Mouse (Mus musculus) neural tube, embryonic 11.5 days (tissue): ENCODE results near the gene Rnf145. TPM values are rescaled to one million over a fixed set of nuclear protein-coding genes. Genes with fewer than 3 reads are reported as not detected.

ENCODE experiments used
- ATAC-seq: fragments of 200-750 bp; cut with Nextera tagmentation; 2 replicates; pipeline ENCODE4 v1.8.0; 2017; ENCODE audit warnings: moderate number of reproducible peaks, mild to moderate bottlenecking, moderate TSS enrichment, moderate library complexity; ENCODE audit not compliant: insufficient read depth, low FRiP score, low TSS enrichment
- DNase-seq: peaks from one replicate; pipeline ENCODE4 v3.0.0-alpha.2; 2015; ENCODE audit warnings: low spot score
- H3K27ac ChIP-seq: fragments of 300-500 bp; sonication (generic); 2 replicates; pipeline ENCODE4 v1.5.1; 2014; ENCODE audit warnings: low read depth, mild to moderate bottlenecking, low read length
- H3K27me3 ChIP-seq: fragments of 300-500 bp; sonication (generic); 2 replicates; pipeline ENCODE4 v1.6.1; 2014; ENCODE audit warnings: mild to moderate bottlenecking, low read length, mixed read lengths; ENCODE audit not compliant: control insufficient read depth, insufficient read depth
- H3K36me3 ChIP-seq: fragments of 300-500 bp; sonication (generic); 2 replicates; pipeline ENCODE4 v1.6.1; 2014; ENCODE audit warnings: mild to moderate bottlenecking, low read length, moderate library complexity, mixed read lengths; ENCODE audit not compliant: control insufficient read depth, insufficient read depth
- H3K4me1 ChIP-seq: fragments of 300-500 bp; sonication (generic); 2 replicates; pipeline ENCODE4 v1.6.1; 2014; ENCODE audit warnings: low read length, mixed read lengths; ENCODE audit not compliant: control insufficient read depth, insufficient read depth
- H3K4me2 ChIP-seq: fragments of 300-500 bp; sonication (generic); 2 replicates; pipeline ENCODE4 v1.6.1; 2014; ENCODE audit warnings: low read depth, mild to moderate bottlenecking, moderate library complexity
- H3K4me3 ChIP-seq: fragments of 300-500 bp; sonication (generic); 2 replicates; pipeline ENCODE4 v1.5.1; 2014; ENCODE audit warnings: low read depth, low read length
- H3K9ac ChIP-seq: fragments of 300-500 bp; sonication (generic); 2 replicates; pipeline ENCODE4 v1.6.1; 2014; ENCODE audit warnings: mild to moderate bottlenecking, low read length
- H3K9me3 ChIP-seq: fragments of 300-500 bp; sonication (generic); 2 replicates; pipeline ENCODE4 v1.6.1; 2016; ENCODE audit warnings: low read length; ENCODE audit not compliant: control insufficient read depth
- WGBS: fragments of 180-500 bp; shearing (Covaris S2); extraction: QIAGEN DNeasy Blood & Tissue Kit; methylation state at CpG from one replicate; pipeline ENCODE4 v1.1.7; 2014; 5-methylcytosine and 5-hydroxymethylcytosine counted together
- polyA plus RNA-seq: library from polyadenylated mRNA; unstranded; fragments of >200 nt; fragmentation: Nextera tagmentation; extraction: Ambion mirVana; gene quantifications from 2 replicates; pipeline ENCODE4 v1.2.1, GENCODE M21; 2014

The Rnf145 gene
- 126 and 142 TPM in 2 replicates for polyA plus RNA-seq

DNA sequence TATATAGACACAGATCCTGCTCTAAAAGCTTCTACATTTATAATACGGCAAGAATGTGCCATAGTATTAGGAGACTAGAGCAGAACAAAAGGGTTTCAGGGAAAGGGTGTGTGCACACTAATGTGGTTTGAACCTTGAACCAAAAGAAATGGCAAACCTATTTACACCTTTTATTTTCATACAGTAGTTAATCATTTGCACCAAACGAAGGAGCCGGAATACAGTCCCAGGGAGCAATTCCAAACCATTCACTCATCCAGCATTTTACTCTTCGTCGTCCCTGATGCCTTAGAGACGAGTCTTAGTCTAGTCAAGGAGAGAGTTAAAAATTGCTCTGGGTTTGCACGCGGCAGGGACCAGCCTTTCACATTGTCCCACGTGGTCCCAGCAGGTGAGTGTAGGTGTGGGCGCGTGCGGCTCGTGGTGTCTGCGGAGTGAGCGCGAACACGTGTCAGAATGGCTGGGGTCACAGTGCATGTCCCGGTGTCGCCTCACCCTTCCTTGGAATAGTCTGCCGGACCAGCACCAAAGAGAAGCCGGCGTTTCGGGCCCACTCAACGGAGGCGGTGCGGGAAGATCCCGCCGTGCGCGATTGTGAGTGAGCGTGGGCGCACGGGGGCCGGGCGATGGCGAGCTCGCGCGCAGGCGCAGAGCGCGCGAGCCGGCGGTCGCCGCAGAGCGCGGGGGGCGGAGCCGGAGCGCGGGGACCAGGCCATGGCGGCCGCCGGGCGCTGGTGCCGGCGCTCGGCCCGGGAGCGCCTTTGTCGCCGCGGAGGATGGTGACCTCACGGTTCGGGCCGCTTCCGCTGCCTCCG, at the start of gene Rnf145:
Rnf145 (plus strand) TSS at position 684 of the 815 bp plus-strand sequence.
- WGBS: 1% methylated on average over 56 of the region's 70 CpGs
- Histone ChIP-seq H3K27me3 (no peaks in the 10 kb centered on the region), H3K4me1 (no peaks in the 10 kb centered on the region), H3K9me3 (no peaks in the 10 kb centered on the region), H3K36me3 (no peaks in the 10 kb centered on the region), H3K4me3 (peak within 1 kb of the TSS; percentile 95), H3K9ac (peak within 1 kb of the TSS; percentile 96), H3K4me2 (peak within 1 kb of the TSS; percentile 58), H3K27ac (peak within 1 kb of the TSS; percentile 95)
- ATAC-seq (peak; percentile 82), DNase-seq (peak; percentile 84)

DNA sequence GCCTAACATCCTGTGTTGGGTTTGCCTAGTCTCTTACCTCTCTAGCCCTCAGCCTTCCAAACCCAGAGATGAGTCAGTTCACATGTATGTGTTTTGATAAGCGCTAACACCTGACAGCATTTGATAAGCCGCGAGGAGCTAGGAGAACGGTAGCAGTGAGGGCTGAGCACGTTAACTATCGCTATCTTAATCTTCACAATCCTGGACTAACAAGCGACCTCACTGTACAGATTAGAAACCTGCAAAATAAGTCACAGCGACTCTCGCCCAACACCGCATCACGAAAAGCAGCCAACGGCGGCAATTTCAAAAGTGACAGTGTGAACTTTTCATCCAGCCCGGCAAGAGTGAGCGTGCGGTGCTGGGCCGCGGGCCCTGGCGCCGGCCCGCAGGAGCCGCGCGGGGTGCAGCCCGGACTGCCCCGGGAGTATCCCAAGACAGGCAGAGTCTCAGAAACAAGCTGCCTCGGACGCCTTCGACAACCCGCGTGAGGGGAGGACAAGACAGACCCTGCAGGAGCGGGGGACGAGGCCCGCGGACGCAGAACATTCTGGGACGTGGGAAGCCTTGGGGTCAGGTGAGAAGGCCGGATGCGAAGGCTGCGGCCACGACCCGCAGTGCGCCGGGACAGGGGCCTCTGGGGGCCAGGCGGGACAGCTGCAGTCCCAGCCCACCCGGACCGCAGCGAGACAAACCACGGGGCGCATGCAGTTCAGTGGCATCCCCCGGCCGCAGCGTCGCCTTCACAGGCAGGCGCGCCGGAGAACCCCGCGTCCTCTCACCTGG, 48.9 kb upstream of the Rnf145 start:
- WGBS: under 1% methylated on average over 59 of the region's 59 CpGs
- peaks cover 3% of the 10 kb centered on the region; the same call in 1 of the 2 replicates for H3K4me1 ChIP-seq
- no peaks in the 10 kb centered on the region for H3K9me3 ChIP-seq
- DNase-seq (no peak), ATAC-seq (peak; percentile 83)
- no peaks in the 10 kb centered on the region for H3K27me3 ChIP-seq
- H3K4me2 ChIP-seq: peak overlapping the region; percentile 94
- H3K4me3 ChIP-seq: peak overlapping the region; percentile 97
- H3K27ac ChIP-seq: peak overlapping the region; percentile 86
- no peaks in the 10 kb centered on the region for H3K36me3 ChIP-seq
- H3K9ac ChIP-seq: peak overlapping the region; percentile 90

DNA sequence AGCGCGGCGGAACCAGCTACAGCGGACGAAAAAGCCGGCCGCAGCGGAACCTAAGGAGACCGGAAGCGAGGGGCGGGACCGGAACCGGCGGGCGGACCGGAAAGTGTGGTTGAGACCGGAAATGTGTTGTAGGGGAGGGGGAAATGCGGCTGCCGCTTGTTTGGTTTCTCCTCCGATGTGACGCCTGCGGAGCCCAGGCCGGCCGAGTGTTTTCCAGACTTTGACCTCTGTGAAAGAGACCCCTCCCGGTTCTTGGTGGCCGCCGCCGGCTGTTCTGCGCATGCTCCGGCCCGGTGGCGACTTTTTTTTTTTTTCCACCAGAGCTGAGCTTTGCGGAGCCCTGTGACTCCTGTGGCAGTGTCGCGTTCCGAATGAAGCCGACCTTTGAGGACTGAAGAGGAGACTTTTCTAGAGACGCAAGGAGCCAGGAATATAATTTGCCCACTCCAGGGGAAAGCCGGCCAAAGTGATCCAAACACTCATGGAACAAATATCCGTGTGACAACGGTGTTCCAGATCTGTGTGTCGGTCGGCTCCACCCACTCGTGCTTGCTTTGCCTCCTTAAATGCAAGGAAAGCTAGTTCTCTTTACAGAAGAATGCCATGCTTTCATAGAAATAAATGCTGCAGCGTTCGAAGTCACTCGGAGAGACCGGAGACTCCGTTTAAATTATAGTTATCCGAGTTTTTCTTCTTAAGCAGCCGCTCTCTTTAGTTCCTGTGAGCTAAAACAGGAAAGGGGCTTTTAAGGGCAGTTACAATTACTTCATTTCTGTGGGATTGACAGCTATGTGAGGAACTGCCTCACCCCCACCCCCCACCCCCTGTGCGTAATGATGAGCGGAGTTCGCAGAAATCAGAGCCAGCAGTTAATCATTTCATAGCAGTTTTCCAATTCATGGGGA, 48.1 kb upstream of the Rnf145 start, which contains the start of gene Ublcp1:
Ublcp1 (minus strand) TSS at position 67 of the 905 bp plus-strand sequence.
- no peaks in the 10 kb centered on the region for H3K9me3 ChIP-seq
- peak; percentile 93 for ATAC-seq
- 1% methylated on average over 54 of the region's 54 CpGs for WGBS
- no peaks in the 10 kb centered on the region for H3K27me3 ChIP-seq
- no peaks in the 10 kb centered on the region for H3K36me3 ChIP-seq
- H3K4me1 ChIP-seq: peaks cover 3% of the 10 kb centered on the region; the same call in 1 of the 2 replicates
- peak within 1 kb of the TSS; percentile 90 for H3K9ac ChIP-seq
- H3K27ac ChIP-seq: peak within 1 kb of the TSS; percentile 86
- peak within 1 kb of the TSS; percentile 94 for H3K4me2 ChIP-seq
- peak within 1 kb of the TSS; percentile 97 for H3K4me3 ChIP-seq
- peak; percentile 92 for DNase-seq

DNA sequence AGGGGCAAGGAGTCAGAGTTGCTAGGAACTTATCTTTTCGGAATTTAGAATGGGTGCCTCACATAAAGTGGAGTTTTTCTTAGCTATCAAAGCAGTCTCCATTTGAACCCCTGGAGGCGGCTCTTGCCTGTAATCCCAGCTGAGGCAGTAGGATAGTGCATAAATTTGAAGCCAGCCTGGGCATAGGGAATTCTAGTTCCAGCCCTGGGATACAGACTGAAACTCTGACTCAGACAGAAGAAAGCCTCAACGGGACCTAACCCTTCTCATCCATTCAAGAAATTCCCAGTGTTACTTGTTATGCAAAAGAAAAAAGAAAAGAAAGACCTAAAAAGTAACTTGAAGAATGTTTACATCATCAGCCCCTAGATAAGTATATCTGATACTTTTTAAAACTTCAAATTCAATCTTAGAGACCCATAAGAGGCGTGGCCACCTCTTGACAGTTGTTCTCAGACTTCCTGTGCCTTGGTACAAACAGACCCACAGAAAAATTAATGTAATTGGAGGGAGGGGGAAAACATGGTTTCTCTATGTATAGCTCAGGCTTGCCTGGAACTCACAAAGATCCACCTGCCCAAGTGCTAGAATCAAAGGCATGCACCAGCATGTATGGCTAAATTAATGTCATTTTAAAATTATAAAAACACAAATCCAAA, 47.3 kb upstream of the Rnf145 start:
- H3K9ac ChIP-seq: peak overlapping the region; percentile 90
- WGBS: 27% methylated on average over 4 of the region's 4 CpGs
- H3K27me3 ChIP-seq: no peaks in the 10 kb centered on the region
- ATAC-seq (no peak), DNase-seq (peak; percentile 12)
- H3K9me3 ChIP-seq: no peaks in the 10 kb centered on the region
- peak overlapping the region; percentile 94 for H3K4me2 ChIP-seq
- H3K4me3 ChIP-seq: peak overlapping the region; percentile 97
- peak overlapping the region; percentile 86 for H3K27ac ChIP-seq
- H3K36me3 ChIP-seq: no peaks in the 10 kb centered on the region
- H3K4me1 ChIP-seq: peaks cover 3% of the 10 kb centered on the region; the same call in 1 of the 2 replicates

DNA sequence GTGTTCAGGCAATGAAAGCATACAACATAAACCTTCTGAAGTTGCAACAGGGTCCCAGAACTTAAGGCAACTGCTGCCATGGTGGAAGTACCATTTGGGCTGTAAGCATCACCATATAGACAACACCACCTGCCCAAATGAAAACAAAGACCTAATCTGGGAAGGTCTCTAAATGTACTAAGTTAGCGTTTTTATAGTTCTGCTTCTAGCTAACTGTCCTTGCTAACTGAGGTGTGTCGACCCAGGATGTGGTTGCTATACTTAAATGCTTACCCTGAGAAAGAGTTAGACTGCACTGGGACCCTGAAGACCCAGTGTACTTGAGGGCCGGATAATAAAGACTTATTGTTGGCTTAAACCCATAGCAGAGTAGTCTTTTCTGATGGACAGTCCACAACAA, 43.3 kb upstream of the Rnf145 start:
- no peak for ATAC-seq
- no peak for DNase-seq
- WGBS: 75% methylated on average over 3 of the region's 3 CpGs

DNA sequence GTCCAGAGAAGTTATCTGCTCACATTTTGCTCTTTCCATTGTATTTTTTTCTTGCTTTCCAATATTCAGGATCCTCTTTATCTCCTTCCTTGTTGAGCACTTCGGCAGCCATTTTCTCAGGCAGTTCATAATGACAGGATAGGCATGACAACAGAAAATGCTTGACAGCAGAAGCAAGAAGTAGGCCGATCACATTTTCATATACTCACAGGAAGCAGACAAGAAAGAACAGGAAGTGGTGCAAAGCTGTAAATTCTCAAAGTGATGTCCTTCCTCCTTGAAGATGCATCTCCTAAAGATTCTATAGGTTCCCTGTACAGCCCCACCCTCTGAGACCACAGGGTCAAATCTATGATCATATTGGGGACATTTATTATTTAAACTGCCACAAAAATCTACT, 42.3 kb upstream of the Rnf145 start:
- no peak for ATAC-seq
- H3K36me3 ChIP-seq: no peaks in the 10 kb centered on the region
- no peaks in the 10 kb centered on the region for H3K27me3 ChIP-seq
- H3K27ac ChIP-seq: no peak overlapping the region
- no peak overlapping the region for H3K4me3 ChIP-seq
- H3K4me1 ChIP-seq: no peaks in the 10 kb centered on the region
- DNase-seq: no peak
- H3K4me2 ChIP-seq: no peak overlapping the region
- WGBS: 89% methylated on average over 2 of the region's 2 CpGs
- no peaks in the 10 kb centered on the region for H3K9me3 ChIP-seq
- no peak overlapping the region for H3K9ac ChIP-seq

More for the DNA sequence above, 43.3 kb upstream of the Rnf145 start:
- Histone ChIP-seq H3K27ac (no peak overlapping the region), H3K9me3 (no peaks in the 10 kb centered on the region), H3K9ac (no peak overlapping the region), H3K4me1 (no peaks in the 10 kb centered on the region), H3K36me3 (no peaks in the 10 kb centered on the region), H3K4me3 (no peak overlapping the region), H3K4me2 (no peak overlapping the region), H3K27me3 (no peaks in the 10 kb centered on the region)

DNA sequence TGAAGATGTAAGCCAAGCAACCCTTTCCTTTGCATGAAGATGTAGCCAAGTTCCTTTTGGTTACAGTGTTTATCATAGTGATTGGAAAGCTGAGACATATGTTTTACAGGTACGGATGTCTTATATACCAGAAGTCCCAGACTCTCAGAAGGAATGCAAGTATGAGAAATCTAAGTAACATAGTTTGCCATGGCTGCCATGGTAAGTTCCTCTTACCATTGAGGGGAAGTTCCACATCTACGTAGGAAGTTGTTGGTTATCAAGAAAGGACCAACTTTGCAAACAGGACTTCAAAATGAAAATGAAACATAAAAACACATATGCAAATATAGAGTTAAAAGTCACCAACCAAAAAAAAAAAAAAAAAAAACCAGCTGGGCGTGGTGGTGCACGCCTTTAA, 40.4 kb upstream of the Rnf145 start:
- DNase-seq (no peak), ATAC-seq (no peak)
- no peaks in the 10 kb centered on the region for H3K4me1 ChIP-seq
- 89% methylated on average over 4 of the region's 4 CpGs for WGBS
- H3K9ac ChIP-seq: no peak overlapping the region
- no peak overlapping the region for H3K27ac ChIP-seq
- no peak overlapping the region for H3K4me2 ChIP-seq
- H3K9me3 ChIP-seq: no peaks in the 10 kb centered on the region
- H3K36me3 ChIP-seq: no peaks in the 10 kb centered on the region
- no peaks in the 10 kb centered on the region for H3K27me3 ChIP-seq
- H3K4me3 ChIP-seq: no peak overlapping the region

DNA sequence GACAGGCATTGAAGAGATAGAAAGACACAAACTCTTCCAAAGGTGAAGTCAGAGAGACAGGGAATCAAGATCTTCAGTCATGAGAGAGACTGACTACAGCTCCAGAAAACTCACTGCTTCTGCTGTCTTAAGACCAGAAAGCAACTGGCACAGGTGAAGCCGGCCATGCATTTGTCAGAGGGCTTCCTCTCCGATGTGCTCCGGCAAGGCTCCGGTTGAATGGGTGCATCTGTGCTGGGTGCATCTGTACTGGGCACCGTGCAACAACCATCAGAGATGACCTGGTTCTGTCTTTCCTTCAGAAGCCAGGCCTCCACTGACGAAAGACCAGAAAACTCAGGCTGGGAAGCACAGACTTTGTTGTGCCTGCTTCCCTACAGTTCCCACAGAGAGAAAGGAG, 38.5 kb upstream of the Rnf145 start:
- no peak overlapping the region for H3K4me2 ChIP-seq
- no peak for ATAC-seq
- 86% methylated on average over 6 of the region's 6 CpGs for WGBS

More for the DNA sequence above, 38.5 kb upstream of the Rnf145 start:
- no peaks in the 10 kb centered on the region for H3K36me3 ChIP-seq
- no peak overlapping the region for H3K27ac ChIP-seq
- H3K27me3 ChIP-seq: no peaks in the 10 kb centered on the region
- no peaks in the 10 kb centered on the region for H3K9me3 ChIP-seq
- H3K4me3 ChIP-seq: no peak overlapping the region
- no peaks in the 10 kb centered on the region for H3K4me1 ChIP-seq
- no peak for DNase-seq
- no peak overlapping the region for H3K9ac ChIP-seq
